Mouse (Mus musculus) olfactory bulb, adult 2 months (tissue): ENCODE measurements around the gene Hmx1.

Experiments
- CTCF ChIP-seq: fragments of 200-500 bp; IDR thresholded peaks from 2 replicates; pipeline ENCODE4 v1.5.1; 2012; ENCODE audit warnings: low read depth, mild to moderate bottlenecking, low read length, moderate library complexity; ENCODE audit not compliant: insufficient read depth
- POLR2A ChIP-seq: fragments of 200-500 bp; IDR thresholded peaks from 2 replicates; pipeline ENCODE4 v1.6.1; 2012; ENCODE audit warnings: mild to moderate bottlenecking, low read depth, low read length, moderate library complexity; ENCODE audit not compliant: insufficient read depth

- TF ChIP-seq CTCF (no peak), POLR2A (no peak)
Observed at GRCm38 (mm10) chr5:35392334-35392695, 3.4 kb downstream of the Hmx1 start.
